Mouse (Mus musculus) kidney, adult 11 months (tissue): Measurements from ENCODE around the gene Wfikkn2.

Experiments
- DNase-seq: peaks from one replicate; pipeline ENCODE4 v3.0.0; 2022

The Wfikkn2 gene

GRCm38 (mm10) chr11:94261585-94262370, 16.0 kb upstream of the Wfikkn2 start:
- no peak for DNase-seq

GRCm38 (mm10) chr11:94259814-94260213, 14.0 kb upstream of the Wfikkn2 start:
- no peak for DNase-seq

DNA sequence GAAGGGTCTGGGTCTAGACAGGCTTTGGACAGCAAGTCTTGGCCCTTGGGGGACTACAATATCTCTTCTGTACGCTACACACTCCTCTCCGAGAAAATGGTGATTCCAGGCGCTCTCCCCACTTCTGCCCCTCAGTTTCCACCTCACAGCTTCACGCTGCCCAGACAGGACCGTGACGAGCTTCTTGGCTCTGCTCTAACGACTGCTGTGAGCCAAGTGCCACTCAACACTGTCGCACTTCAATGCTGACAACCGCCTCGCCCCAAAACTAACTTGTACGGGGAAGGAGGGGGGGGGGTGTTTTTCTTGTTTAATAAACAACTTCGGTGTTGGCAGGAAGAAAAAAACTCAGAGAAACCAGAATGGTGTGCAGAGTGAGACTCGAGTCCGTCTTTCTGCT, 12.2 kb upstream of the Wfikkn2 start:
- DNase-seq = no peak

GRCm38 (mm10) chr11:94255733-94256132, 9.9 kb upstream of the Wfikkn2 start:
- DNase-seq = no peak

DNA sequence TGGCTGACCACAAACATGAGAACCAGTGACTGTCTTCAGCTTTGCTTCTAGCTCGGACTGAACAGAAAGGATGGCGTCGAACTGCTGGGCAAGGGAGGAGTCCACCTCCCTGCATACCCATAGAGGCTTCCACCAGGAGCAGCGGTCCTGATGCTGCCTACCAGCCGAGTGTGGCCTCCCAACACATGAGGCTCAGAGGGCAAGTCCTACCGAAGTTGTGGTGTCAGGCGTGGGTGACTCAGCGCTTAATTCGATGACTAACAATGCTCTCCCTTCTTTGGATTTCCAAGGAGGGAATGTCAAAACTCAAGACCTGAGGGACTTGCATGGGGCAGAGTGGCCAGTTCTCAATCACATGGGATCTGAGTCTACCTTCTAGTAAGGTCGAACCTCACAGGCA, 7.9 kb upstream of the Wfikkn2 start:
- DNase-seq = no peak

DNA sequence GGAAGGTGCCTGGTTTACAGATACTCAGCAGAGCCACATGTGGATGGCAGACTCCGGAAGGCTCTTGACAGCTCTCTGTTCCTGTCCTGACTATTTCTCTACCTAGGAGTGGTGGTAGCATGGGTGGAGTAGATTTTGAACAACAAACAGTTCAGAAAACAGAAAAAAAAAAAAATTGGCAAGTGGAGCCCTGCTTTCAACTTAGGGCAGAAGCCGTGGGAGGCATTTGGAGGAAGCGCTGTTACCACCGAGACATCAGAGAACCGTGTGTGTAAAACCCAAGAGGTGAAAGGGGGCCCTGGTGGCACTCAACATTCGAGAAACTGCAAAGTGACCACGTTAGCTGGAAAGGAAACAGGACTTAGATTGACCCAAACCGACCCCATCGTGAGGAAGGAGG, 7.4 kb upstream of the Wfikkn2 start:
- DNase-seq = no peak

- no peak for DNase-seq
These were observed 920 bp upstream of the Wfikkn2 start for GRCm38 (mm10) chr11:94246789-94247061.

- no peak for DNase-seq
These were observed 1.4 kb downstream of the Wfikkn2 start for GRCm38 (mm10) chr11:94244385-94244784.

DNA sequence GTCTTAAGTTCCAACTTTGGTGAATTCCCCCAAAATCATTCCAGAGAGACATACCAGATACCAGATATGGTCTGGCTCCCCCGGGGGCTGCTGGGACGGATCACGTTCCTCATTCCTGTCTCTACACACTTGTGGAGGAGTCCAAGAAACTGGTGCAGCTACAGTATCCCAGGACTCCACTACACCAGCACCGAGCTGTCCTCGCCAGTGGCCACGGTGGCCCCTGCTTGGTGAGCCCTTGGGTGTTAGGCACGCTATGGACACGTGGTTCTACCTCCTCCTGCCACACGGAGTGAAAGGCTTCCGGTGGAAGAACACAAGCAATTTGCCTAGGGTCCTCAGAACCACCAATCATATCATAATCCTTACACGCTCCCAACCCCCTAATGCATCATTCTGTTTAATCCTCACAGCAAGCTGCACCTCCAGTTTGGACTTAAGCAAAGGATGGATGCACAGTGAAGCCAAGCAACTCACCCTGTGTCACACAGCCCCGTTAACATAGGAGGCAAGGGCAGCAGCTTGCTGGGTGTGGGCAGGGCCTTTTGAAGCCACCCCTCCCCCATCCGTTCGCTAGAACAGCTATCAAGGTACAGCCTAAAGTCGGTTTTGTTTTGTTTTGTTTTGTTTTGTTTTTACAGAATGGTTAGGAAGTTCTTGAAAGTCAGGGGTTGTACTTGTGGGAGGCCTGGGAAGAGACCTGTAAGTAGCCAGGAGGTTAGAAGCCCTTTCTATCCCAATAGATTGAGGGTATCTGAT, 2.2 kb downstream of the Wfikkn2 start:
- no peak for DNase-seq

DNA sequence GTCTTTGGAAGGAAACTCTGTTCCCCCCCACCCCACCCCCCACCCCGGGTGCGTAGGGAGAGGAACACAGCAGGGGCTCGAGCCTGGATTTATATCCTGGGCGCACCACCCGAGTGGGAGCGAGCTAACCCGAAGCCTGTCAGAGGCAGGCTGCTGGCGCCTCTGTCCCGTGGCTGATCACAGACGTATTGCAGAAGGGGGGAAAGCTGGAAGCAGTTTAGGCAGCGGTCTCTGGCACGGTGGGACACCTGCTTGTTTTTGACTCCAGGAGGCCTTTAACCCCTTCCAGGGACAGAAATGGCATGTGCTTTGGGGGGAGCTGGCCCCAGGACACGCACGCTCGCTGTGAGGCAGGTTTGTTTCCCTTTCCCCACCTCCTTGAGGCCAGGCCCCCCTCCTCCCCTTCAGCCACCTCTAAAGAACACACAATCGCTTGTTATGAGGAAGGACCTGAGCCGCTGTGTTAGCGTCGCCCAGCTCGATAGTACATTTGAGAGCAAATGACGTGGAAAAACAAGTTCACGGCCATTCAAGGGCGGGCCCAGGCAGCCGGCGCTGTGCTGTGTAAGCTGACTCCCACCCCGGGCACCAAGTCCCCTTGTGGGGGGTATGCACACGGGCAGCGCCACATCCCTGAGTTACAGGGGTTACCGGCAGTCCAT, 2.9 kb downstream of the Wfikkn2 start:
- peak; percentile 17 for DNase-seq

- no peak for DNase-seq
These were observed 6.1 kb downstream of the Wfikkn2 start for GRCm38 (mm10) chr11:94239706-94240105.

GRCm38 (mm10) chr11:94238786-94239185, 7.0 kb downstream of the Wfikkn2 start:
- no peak for DNase-seq

DNA sequence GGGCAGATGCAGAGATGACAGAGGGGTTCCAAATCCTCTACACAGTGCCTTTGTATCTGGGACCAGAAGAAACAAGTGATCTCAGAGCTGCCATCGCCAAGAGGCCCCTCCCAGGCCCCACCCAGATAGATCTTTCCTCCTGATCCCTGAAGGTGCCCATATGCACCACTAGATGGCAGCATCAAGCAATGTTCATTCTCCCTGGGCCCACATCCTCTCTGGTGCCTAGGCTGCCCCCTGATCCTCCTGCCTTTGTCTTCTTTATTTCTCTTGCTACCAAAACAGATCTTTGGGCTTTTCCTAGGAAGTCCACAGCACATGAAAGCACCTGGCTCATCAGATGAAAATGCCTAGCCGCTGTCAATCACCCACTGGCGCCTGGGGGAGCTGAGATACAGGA, 9.7 kb downstream of the Wfikkn2 start:
- DNase-seq = peak; percentile 54

DNA sequence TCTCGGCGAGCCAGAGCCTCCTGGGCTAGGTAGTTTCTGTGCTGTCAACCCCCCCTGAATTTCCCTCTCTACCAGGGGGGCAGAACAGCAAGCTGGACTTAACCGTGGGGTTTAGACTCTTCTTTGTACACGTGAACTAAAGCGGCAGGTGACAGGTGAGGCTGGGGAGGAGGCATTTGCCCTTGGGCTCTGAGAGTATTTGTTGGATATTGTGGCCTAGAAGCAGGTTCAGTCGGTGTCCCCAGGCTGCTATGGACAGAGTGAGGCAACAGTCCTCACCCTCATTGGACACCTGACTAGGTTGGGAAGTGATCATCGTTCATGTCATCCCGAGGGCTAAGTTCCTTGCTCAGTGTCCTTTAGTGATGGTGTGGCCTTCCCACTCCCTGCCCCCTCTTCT, 10.9 kb downstream of the Wfikkn2 start:
- no peak for DNase-seq

DNA sequence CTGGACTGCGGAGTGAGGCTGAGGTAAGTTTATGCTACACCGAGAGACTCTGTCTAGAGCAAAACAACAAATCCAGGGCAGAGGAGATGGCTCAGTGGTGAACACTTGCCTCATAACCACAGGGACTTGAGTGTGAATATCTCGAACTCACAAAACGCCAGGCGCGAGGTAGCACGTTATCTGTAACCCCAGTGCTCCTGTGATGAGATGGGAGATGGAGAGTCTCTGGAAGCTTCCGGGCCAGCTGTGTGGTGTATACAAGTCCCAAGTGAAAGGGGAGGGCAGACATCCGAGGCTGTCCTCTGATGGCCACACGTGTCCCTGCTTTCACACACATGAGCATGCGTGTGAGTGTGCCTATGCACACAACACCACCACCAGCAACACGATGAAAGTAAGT, 11.4 kb downstream of the Wfikkn2 start:
- no peak for DNase-seq

GRCm38 (mm10) chr11:94233405-94233804, 12.4 kb downstream of the Wfikkn2 start:
- DNase-seq = no peak

GRCm38 (mm10) chr11:94231821-94232552, 13.8 kb downstream of the Wfikkn2 start:
- peak; percentile 47 for DNase-seq

GRCm38 (mm10) chr11:94230244-94230643, 15.6 kb downstream of the Wfikkn2 start:
- DNase-seq = no peak

DNA sequence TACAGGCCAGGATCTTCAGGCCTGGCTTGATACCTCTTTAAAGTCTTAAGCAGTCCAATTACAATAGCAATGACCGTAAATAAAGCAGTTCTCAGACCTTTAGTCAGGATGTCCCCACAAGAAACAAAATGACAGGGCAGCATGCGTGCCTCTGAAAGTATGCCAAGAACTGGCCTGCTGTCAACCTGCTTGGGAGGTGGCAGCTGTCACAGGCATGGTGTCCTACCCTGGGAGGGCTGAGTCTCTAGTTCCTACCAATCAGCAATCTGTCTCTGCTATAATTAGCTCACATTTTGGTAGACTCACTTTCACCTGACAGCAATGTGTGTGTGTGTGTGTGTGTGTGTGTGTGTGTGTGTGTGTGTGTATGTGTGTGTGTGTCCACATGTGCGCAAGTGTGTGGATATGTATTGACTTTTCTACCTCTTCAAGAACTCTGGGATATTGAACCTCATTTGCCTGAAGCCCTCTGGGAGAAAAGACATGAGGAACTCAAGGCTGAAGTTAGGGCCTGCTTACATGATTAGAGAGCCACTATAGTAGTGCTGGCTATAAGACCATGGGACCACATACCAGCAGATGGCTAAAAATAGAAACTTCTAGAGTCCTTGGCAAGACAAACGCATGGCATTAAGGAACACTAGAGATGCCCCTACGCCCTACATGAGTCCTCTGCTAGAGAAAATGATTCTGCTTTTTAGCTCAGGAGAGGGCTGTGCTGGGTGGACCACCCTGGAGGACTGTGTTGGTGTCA, 16.4 kb downstream of the Wfikkn2 start:
- DNase-seq = no peak

DNA sequence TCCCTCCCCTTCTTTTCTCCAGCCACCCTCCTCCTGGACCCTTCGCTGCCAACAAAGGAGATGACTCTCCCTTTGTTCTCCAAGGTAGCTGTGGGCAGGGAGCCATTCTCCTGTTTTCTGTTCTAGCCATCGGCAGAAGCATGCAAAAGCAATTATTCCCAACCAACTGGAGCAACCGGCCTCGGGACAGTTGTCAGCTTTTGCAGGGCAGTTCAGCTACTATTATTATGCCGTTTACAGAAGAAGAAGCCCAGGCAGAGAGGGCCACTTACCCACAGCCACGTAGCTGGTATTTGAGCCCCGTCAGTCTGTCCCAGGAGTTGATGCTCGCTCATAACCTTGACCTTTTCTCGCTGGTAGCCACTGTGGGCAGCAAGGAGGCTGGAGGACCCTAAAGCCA, 17.4 kb downstream of the Wfikkn2 start:
- no peak for DNase-seq

GRCm38 (mm10) chr11:94225985-94226384, 19.8 kb downstream of the Wfikkn2 start:
- DNase-seq = peak; percentile 77

GRCm38 (mm10) chr11:94223531-94223930, 22.3 kb downstream of the Wfikkn2 start:
- no peak for DNase-seq

DNA sequence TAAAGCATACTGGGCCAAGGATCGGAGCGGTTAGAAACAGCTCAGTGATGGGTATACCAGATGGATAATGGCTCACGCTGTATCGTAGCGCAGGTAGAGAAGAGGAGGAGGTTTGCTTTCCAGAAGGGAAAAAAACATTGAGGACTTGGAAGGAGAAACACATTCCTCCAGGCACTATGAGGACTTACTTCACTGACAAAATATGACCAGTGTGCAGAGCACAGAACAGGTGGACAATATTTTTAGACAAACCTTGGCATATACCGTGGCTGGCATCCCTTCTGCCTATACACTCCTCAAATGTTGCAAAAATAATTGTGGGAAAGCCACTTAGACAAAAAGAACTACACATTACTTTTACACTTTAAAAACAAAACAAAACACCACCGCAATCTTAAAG, 24.5 kb downstream of the Wfikkn2 start:
- DNase-seq = no peak
